Mouse (Mus musculus): Measurements from ENCODE around the gene Msi1.

Gene Msi1

GRCm38 (mm10) chr5:115434280-115434852, 5.0 kb downstream of the Msi1 start:
- no peak for DNase-seq (ENCODE audit: low read depth, low spot score)

GRCm38 (mm10) chr5:115434853-115435754, 5.7 kb downstream of the Msi1 start:
- DNase-seq (ENCODE audit: low read depth, low spot score) = no peak

- no peak for DNase-seq (ENCODE audit: low read depth, low spot score)
These were observed 6.5 kb downstream of the Msi1 start for GRCm38 (mm10) chr5:115435755-115436379.

GRCm38 (mm10) chr5:115436421-115437124, 7.2 kb downstream of the Msi1 start:
- DNase-seq (ENCODE audit: low read depth, low spot score) = peak; percentile 92

- DNase-seq (ENCODE audit: low read depth, low spot score) = no peak
These were observed 8.0 kb downstream of the Msi1 start for GRCm38 (mm10) chr5:115437242-115437944.

- DNase-seq (ENCODE audit: low read depth, low spot score) = no peak
These were observed 8.5 kb downstream of the Msi1 start for GRCm38 (mm10) chr5:115437945-115438315.

- DNase-seq (ENCODE audit: low read depth, low spot score) = no peak
These were observed 9.3 kb downstream of the Msi1 start for GRCm38 (mm10) chr5:115438667-115439066.

GRCm38 (mm10) chr5:115441205-115441849, 11.9 kb downstream of the Msi1 start:
- DNase-seq (ENCODE audit: low read depth, low spot score) = peak; percentile 81

GRCm38 (mm10) chr5:115442663-115443062, 13.3 kb downstream of the Msi1 start:
- DNase-seq (ENCODE audit: low read depth, low spot score) = peak; percentile 61

- DNase-seq (ENCODE audit: low read depth, low spot score) = peak; percentile 89
These were observed 14.7 kb downstream of the Msi1 start for GRCm38 (mm10) chr5:115444130-115444529.

- no peak for DNase-seq (ENCODE audit: low read depth, low spot score)
These were observed 17.7 kb downstream of the Msi1 start for GRCm38 (mm10) chr5:115447108-115447507.

GRCm38 (mm10) chr5:115449247-115449646, 19.8 kb downstream of the Msi1 start:
- no peak for DNase-seq (ENCODE audit: low read depth, low spot score)

GRCm38 (mm10) chr5:115450410-115451317, 21.3 kb downstream of the Msi1 start:
- no peak for DNase-seq (ENCODE audit: low read depth, low spot score)

GRCm38 (mm10) chr5:115454422-115455090, 25.2 kb downstream of the Msi1 start:
- no peak for DNase-seq (ENCODE audit: low read depth, low spot score)

- no peak for DNase-seq (ENCODE audit: low read depth, low spot score)
These were observed 26.4 kb downstream of the Msi1 start for GRCm38 (mm10) chr5:115455838-115456237.

- DNase-seq (ENCODE audit: low read depth, low spot score) = no peak
These were observed 29.5 kb downstream of the Msi1 start for GRCm38 (mm10) chr5:115458918-115459317.

GRCm38 (mm10) chr5:115464408-115465115, 35.2 kb downstream of the Msi1 start:
- peak; percentile 99 for DNase-seq (ENCODE audit: low read depth, low spot score)

GRCm38 (mm10) chr5:115465642-115466420, 36.4 kb downstream of the Msi1 start, which contains the start of gene Pla2g1b:
TSS of gene Pla2g1b (plus strand) at chr5:115466262.
- DNase-seq (ENCODE audit: low read depth, low spot score) = peak; percentile 75

Measured in R1 (cell line).